Mouse (Mus musculus) adrenal gland, postnatal 10 days (tissue): ENCODE data around the gene Hvcn1. TPM values are rescaled to one million over a fixed set of nuclear protein-coding genes. Genes with fewer than 3 reads are reported as not detected.

Source experiments
- DNase-seq: peaks from one replicate; pipeline ENCODE4 v3.0.0; 2021; ENCODE audit warnings: mixed read lengths
- total RNA-seq, 2 experiments: library from RNA; stranded (reverse); gene quantifications; 2 replicates each; pipeline ENCODE4 v1.2.3; 2021

Hvcn1 gene
- total RNA-seq, 2 experiments from 2014 or later = 5.8 to 6.6 TPM

GRCm38 (mm10) chr5:122235196-122235836, 28.7 kb downstream of the Hvcn1 start:
- DNase-seq = no peak

DNA sequence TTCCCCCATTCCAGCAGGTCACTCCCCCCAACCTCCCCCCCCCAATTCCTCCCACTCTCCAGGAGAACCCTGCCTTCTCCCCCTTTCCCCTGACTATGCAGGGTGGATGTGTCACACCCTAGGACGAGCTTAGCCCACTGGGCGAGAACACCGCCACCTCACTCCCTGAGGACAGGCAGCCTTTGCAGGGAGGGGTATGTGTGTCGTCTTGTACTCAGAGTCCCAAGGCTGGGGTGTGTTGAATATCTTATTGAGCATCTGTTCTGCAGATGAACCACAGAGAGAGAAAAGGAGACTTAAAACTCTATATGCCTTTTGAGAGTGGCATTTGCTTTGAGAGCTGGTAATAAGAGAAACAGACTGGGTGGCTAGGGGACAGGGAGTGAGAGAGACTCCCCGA, 30.6 kb downstream of the Hvcn1 start:
- DNase-seq = no peak

DNA sequence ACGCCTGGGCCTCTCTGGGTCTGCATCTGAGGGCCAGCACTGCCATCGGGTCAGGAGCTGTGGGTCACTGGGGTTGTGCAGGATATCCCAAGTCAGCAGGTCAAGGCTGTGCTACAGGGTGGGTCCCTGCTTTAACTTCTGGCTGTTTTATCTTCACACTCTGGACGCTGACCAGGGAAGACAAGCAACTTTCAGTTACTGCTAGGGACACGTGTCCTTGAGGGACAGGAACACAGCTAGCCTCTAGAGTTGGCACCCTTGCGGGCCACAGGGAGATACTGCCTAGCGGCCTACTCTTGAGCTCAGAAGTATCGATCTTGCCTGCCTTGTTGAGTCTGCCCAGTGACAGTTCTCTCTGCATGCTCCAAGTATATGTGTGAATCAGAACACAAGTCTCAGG, 33.0 kb downstream of the Hvcn1 start:
- peak; percentile 34 for DNase-seq

DNA sequence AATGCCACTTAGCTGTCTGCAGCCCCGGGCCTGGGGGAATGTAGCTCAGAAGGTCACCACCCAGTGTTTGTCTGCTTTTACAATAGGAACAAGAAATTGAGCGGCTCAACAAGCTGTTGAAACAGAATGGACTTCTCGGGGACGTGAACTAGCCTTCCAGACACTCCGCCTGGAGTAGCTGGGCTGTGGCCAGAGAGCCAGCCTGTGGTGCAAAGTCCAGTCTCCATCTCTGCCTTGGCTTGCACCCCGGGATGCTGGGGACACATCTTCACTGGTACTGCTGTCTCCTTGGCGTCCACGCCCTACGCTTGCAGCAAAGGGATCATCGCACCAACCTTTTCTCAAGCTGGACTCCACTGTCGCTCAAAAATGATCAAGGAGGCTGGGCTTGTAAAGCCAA, 33.9 kb downstream of the Hvcn1 start:
- no peak for DNase-seq

- no peak for DNase-seq
These were observed 34.4 kb downstream of the Hvcn1 start for GRCm38 (mm10) chr5:122240989-122241388.

DNA sequence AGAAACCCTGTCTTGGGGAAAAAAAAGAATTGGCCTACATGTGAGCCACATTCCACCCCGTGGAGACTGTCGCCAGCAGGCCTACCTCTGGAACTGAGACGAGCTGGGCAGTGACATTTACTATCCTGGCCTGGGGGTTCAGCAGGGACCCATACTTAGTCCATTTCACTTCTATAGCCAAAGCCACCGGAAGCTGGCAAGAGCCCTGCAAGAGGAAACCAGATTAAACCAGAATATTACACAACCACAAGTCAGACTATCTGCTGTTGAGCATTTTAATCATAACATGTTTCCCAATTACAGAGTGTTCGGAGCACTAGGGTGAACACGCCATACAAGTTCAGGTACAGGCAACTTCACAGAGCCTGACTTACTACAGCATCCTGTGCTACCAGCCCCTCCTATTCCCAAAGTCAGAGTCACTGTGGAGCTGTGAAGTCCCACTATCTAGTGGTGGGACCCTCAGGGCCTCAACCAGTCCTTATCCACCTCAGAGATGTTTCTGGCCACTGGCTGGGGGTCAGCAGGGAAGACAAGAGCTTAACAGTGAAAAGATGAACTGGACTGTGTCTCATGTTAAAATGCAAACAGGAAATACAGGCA, 36.0 kb downstream of the Hvcn1 start:
- no peak for DNase-seq

DNA sequence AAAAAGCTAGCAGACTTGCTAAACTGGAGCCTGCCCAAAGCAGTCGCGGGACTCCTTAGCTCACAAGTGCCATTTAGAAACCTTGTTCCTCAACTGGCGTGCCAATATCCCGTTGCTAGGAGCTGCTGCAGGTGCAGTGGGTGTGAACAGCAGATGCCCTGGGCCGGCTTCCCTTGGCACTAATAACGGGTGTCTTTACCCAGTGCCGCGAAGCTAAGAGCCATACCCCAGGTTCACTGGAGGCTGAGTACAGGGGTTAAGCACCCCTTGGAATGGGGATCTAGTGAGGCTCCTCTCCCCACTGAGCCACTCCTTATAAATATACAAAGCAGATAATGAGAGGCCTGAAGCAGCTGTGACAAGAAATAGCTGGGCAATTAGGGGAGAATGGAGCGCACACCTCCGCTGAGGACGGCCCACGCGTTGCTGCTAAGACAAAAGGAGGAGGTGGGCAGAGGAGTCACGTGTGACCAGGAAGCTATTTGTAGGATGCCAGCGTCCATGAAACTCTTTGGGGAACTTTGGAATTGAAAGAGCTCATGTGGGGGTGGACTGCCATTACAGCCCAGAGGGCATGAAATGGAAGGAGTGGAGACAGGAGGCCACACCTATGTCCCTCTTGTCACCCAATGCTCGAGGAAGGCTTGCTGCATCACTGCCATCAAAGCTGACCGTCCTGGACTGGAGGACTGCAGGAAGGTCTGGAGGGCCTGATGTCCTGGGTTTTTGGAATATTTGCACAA, 37.3 kb downstream of the Hvcn1 start:
- DNase-seq = no peak

- DNase-seq = peak; percentile 37
These were observed 38.6 kb downstream of the Hvcn1 start for GRCm38 (mm10) chr5:122245186-122245585.

GRCm38 (mm10) chr5:122246547-122247167, 40.1 kb downstream of the Hvcn1 start:
- no peak for DNase-seq

- DNase-seq = no peak
These were observed 40.9 kb downstream of the Hvcn1 start for GRCm38 (mm10) chr5:122247529-122247928.

DNA sequence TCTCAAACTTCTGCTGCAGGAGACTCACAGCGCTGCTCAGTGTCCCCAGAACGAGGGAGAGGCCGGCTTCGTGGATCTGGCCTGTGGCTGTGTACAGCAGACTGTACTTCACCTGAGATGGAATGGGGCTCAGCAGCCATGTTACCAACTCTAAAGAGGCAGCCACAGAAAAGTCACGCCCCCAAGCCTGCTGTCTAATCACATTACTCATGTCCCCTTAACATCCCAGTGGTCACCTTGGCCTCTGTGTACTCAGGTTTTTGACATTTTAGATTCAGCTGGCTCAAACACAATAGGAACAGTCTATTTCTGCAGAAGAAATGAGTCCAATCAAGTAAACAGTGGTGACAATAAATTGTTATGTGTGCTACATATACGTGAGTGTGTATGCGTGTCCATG, 41.3 kb downstream of the Hvcn1 start:
- DNase-seq = no peak

DNA sequence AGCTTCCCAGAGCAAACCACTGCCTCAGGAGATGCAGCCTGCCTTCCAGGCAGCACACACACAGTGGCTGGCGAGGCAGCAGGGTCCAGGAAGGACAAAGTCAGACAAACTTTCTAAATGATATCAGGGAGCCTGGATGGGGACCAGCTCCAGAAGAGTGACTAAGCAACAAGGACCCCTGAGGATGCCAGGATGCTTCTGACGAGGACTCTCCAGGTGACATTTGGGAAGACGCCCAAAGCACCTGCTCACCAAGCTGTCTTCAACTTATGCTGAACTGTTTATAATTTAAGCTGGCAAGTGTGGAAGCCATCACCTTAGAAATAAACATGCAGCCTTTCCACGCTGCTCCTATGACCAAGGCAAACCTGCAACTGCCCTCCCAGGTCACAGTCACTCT, 42.7 kb downstream of the Hvcn1 start:
- no peak for DNase-seq

DNA sequence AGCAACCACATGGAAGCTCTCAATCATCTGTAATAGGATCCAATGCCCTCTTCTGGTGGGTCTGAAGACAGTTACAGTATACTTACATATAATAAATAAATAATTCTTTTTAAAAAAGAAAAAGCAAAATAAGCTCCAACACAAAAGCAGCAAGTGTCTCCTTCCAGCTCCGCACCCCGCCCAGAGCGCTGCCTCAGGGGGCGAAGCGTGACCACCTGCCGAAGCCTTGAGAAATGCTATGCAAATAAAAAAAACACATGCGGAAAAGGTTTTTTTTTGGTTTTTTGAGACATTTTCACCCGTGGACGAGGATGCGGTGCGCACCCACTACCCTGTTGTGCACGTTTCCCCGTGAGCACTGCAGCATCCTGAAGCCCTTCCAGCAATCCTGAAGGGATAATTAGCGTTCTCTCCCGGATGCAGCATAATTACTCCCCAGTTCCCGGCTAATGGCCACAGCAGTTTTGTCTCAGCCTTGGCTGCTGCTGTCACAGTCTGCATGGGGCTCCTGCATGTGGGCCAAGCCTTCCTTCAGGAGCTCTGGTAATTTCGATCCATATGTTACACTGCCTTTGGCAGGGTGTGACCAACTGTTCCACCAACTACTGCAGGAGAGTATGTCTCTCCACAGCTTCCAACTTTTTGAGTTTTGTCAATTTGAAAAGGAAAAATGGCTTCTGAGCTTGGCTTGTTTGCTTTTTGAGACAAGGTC, 45.4 kb downstream of the Hvcn1 start:
- DNase-seq = no peak

DNA sequence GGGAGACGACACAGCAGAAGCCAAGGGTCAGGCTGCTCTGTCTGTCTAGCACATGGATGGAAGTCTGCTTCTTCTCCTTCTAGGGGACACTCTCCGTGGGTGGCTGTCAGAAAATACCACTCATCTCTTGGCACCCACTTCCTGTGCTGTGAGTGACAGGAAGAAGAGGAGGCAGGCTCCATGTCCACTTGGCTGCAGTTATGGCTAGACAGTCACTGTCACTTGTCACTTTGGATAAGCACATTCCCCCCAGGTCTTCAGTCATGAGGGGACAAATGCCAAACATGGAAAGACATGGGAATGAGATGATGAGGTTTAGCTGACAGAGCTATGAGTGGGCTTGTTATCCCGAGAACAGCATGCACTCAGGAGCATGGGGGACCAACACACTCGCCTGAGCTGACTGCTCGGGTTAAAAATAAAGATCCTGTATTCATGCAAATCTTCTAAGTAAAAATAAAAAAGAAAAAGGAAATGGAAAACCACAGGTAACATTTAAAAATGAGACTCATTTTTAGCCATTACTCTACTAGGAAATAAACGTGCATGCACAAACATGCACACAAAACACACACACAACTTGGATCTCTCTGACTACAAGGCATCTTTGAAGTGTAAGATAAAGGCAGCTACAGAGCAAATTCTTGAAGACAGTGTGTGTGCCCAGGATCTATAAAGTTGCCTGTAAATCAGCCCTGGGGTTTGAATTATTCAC, 51.6 kb downstream of the Hvcn1 start:
- DNase-seq = no peak

DNA sequence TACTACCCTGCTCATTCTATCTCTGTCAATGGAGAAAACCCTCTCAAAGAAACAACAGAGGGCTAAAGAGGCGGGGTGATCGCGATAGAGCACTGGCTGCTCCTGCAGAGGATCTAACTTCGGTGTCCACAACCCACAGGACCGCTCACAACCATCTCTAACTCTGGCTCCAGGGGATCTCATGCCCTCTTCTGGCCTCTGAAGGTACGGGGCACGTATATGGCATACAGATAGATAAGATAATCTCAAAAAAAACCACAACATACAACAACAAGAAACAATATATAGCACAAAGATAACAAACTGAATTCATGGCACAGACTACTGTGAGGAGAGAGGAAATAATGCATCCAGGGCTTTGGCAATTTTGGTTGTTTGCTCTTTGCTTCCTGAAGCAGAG, 55.5 kb downstream of the Hvcn1 start:
- DNase-seq = no peak

DNA sequence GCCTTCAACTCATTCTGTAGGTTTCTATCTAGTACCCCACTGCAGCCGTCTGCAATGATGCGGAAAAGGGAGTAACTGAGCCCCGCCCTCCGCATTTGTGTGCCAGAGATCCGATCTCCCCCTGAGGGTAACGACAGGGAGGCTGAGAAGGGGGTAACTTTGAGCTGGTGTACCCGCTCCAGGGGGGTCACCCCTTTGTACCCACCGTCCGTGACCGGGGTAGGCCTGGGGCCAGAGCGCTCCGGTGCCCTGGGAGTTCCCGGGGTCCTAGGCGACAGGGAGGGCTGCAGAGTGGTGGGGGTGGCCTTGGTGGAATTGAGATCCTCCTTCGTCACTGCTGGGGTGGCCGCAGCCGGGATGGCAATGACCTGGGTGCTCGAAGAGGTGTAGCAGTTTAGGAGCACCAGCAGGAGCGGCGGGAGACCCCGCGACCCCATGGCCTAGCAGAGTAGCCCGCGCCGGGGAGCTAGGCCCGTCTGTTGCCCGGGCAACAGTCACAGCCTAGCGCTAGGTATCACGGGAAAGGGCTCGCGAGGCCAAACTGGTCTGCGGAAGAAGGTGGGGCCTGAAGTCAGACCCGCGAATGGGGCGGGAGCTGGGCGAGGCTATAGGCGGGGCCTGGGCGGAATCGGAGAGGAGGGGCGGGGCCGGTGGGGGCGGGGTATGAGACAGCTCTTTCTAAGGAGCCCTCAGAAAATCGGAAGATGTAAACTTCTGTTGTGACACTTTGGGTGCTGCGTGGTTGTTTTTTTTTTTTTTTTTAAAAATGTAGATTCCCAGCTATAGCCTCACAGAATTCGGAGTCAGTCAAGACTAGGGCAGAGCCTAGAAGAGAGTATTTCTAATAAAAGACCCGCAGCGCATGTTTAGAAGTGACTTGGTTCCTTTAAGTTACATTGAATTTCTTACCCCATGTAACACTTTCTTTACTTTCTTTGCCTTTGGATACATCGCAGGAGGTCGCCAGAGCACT, 57.6 kb downstream of the Hvcn1 start, which contains the start of gene Tctn1:
Gene Tctn1 (minus strand): TSS at position 528 of the 973 bp plus-strand sequence.
- peak; percentile 95 for DNase-seq

DNA sequence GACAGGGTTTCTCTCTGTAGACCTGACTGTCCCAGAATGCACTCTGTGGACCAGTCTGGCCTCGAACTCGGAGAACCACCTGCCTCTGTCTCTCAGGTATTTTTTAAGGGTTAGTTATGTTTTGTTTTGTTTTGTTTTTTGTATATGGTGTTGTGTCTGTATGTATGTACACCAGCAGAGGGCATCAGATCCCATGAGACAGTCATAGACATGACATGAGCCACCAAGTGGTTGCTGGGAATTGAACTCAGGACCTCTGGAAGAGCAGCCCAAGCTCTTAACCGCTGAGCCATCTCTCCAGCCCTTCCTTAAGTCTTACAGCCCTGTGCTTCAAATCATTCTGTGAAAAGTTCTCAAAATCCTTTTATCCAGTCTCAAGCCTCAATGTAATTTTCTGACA, 58.6 kb downstream of the Hvcn1 start:
- no peak for DNase-seq

DNA sequence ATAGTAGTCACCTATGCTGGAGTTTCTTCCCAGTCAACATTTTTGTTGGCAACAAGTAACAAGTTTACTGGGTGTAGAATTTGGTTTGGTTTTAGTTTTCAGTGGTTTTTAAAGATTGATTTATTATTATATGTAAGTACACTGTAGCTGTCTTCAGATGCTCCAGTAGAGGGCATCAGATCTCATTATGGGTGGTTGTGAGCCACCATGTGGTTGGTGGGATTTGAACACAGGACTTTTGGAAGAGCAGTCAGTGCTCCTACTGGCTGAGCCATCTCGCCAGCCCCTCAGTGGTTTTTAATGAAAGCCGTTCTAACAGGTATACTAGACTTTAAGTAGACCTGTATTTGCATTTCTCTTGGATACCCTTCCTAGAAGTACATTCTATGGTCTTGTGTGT, 59.3 kb downstream of the Hvcn1 start:
- no peak for DNase-seq

DNA sequence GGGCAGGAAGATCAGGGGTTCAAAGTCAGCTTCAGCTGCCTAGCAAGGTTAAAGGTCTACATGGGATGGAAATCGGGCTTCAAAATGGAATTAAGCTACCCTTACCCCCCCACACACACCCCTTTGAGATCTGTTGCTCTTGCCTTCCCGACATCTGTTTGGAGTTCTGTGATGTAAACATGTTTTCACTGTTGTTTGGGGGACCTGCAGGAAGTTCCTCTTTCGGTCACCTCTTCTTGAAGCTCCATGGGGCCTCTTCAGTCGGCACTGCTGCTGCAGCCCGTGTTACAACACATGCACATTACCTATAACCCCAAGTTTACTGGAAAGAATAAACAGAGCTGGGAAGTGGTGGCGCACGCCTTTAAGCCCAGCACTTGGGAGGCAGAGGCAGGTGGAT, 60.5 kb downstream of the Hvcn1 start:
- DNase-seq = no peak

GRCm38 (mm10) chr5:122267899-122268298, 61.3 kb downstream of the Hvcn1 start:
- DNase-seq = peak; percentile 85
